Mouse (Mus musculus): ENCODE measurements around the gene Olfr1393. TPM values are rescaled to one million over a fixed set of nuclear protein-coding genes. Genes with fewer than 3 reads are reported as not detected.

The Olfr1393 gene
- not detected for total RNA-seq (2022)

DNA sequence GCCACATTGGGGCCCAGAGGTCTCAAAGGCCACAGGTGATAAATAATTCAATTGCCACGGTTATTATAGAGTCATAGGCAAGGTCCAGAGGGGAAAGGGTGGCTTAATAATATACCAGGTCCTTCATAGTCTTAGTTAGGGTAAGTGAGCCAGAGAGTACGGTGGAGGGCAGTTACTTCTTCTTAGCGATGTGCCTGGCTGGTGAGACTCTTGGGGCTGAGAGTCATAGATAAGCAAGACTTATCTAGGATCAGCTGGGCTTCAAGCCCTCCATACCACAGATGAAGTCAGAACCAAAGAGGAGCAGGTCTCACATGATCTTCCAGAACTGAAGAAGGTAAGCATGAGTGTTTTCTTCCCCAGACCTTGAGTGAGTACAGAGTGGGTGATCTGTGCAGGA is at the start of gene Olfr1393:
TSS of gene Olfr1393 (plus strand) at position 83 of the 400 bp plus-strand sequence.
- DNase-seq, result no peak

DNA sequence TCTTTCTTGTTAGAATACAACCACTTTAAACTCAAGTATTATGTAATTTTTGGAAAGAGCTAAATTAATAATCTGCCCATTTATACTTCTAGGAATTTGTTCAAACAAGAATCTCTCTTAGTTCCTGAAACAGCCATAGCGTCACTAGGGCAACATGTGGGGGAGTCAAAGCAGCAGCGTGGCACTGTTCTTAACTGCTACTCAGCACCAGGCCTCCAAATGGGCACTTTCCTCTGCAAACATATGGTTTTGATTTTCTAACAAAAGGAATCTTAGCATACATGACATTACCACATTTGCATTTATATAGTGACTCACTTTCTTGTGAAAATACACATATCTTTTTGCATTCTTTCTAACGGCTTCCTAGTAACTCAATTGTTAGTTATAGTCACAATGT is 45.3 kb upstream of the Olfr1393 start:
- DNase-seq, result no peak

DNA sequence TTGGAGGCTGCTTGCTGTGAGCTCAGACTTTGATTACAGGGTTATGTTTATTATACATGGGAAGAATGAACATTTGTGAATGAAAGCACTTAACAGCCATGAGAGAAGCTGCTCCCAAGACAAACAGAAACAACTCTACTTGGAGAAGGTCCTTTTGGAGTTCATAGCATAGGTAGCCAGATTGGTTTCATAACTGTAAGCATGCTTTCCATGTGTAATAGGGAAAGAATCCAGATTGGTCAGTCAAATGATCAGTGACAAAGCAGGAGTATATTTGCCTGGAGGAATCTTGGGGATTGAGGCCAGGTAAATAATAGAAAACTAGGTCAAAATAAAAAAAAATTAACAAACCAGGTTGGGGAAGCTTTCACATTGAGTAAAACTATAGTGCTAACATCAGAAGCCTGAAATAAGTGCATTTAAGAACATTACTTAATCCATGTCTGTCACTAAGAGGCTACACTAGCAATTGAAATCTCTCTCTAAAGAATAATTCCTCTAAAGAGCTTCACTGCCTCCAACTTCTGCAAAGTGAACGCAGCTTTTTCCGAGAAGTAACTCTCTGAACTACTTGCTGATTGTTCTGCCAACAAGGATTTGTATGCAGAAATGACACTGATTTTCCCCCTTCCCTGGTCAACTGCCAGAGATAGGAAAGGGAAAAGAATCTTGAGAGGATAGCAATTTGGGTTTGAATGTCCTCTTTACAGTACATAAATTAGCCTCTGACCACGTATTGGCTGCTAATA is 42.5 kb upstream of the Olfr1393 start:
- no peak for DNase-seq

DNA sequence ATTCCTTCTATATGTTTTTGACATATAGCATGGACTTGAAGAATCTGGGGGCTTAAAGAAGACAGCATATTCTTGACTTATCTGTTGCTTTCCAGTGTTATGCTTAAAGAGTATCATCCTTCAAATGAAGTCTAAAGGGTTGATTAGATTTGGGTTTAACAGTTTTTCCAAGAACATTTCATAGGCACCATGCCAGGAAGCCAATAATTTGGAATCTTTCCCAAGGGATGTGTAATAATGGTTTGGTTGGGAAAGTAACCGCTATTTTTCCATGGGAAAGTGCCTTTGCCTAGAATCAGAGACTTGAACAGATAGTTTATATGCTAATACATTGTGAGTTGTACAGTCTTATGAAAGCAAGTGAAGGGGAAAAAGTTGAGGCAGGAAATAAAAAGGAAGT is 41.2 kb upstream of the Olfr1393 start:
- DNase-seq, result no peak

GRCm38 (mm10) chr11:49237532-49237931 is 40.6 kb upstream of the Olfr1393 start:
- no peak for DNase-seq

GRCm38 (mm10) chr11:49240310-49240709 is 37.8 kb upstream of the Olfr1393 start:
- no peak for DNase-seq

- no peak for DNase-seq
Observed at GRCm38 (mm10) chr11:49240874-49241273, 37.2 kb upstream of the Olfr1393 start.

DNA sequence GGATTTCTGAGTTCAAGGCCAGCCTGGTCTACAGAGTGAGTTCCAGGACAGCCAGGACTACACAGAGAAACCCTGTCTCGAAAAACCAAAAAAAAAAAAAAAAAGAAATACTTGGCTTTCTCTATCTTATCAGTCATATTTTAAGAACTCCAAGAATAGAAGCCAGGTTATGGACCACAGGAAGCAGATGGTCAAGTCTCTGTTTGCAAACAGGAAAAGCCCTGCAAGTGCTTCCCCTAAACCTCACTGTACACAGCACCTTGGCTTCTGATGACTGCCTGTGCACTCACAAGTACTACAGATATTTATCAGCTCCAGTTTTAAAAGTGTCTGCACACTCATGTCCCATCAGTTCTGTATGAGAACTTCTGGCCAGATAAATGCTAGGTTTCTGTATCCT is 36.6 kb upstream of the Olfr1393 start:
- DNase-seq, result no peak

GRCm38 (mm10) chr11:49242944-49243626 is 35.0 kb upstream of the Olfr1393 start:
- no peak for DNase-seq

DNA sequence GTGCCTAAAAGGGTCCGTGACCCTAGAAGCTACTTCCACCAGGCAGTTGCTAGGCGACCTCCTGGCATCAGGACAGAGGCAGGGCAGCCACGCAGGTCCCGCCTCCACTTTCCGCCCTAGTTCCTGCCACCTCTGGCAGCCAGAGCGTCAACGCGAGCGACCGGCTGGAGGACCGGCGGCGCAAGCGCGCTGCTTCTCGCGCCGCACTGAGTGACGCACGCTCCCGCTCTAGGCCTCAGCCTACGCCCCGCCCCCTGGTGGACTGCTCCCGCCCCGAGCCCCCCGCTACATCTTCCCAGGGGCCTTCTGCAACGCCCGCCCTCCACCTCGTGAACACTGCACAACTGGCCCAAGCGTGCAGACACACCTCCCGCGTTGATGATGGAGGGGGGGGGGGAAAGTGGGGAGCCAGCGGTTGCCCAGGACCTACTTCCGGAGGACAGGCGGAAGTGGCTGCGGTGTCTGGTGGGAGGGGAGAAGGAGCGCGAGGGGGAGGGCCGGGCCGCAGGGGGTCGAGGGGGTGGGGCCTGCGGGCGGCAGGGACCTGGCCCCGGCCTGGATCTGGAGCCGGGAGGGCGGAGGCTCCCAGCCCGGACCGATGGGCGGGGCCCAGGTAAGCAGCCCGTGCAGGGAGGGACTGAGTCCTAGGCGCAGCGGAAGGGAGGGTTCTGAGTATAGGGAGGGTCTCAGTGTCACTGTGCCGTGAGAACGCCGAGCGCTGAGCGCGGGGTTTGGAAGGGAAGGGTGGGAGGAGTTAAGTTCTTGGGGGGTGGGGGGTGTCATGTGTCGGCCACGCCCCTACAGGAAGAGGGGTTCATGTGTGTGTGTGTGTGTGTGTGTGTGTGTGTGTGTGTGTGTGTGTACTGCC is 34.1 kb upstream of the Olfr1393 start, which contains the start of gene Mgat1:
TSS of gene Mgat1 (plus strand) at position 465 of the 868 bp plus-strand sequence.
- DNase-seq, result peak; percentile 93

- no peak for DNase-seq
Observed at GRCm38 (mm10) chr11:49244595-49244930, 33.5 kb upstream of the Olfr1393 start.

DNA sequence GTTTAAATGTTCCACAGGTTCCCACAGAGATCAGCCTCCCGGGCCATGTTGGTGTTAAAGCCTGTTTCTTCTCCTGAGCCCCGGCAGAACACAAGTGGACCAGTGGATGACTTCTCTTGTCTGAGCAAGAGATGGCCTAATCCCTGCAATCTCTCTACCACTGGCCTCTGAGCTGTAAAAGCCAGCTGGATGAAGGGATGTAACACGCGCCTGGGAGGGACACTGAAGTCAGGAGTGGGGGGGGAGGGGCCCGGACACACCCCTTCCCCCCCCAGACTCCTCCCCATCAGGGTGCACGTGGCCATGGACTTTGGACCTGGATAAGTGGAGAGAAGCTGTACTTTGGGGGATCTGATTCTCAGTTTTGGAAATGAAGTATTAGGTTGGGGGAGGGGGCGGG is 32.9 kb upstream of the Olfr1393 start:
- DNase-seq, result no peak

DNA sequence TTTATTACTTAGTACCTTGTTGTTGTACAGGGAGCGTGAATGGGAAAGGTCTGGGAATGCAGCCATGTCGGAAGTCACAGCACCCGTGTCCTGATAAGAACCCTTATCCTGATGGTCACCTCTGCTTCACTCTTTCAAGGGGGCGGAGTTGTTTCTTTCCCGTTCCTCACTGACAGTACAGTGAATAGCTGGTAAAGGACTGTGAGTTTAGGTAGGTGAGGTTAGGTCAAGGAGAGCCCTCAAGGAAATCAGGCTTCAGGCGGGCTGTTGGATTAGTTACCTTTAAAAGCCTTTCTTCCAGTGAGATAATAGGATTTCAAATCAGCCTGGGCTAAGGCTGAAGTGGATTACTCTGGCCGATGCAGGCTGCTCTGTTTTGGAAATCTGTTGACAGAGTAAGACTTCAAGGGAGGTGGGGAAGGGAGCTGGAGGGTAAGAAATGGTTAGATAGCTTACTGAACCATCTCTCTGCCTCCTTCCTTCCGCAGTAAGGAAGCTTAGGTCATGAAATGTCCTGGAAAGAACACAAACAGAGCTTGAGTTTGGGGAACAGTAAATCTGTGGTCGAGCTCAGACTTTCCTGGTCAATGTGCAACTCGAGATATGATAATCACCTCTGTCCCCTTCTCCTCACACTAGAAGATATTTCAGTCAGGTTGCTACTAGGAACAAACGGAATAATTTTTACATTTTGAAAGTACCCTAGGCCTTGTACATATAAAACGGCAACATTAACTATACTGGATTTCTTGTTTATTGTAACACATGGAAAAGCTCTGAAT is 32.3 kb upstream of the Olfr1393 start:
- DNase-seq, result no peak

- no peak for DNase-seq
Observed at GRCm38 (mm10) chr11:49246523-49246922, 31.6 kb upstream of the Olfr1393 start.

DNA sequence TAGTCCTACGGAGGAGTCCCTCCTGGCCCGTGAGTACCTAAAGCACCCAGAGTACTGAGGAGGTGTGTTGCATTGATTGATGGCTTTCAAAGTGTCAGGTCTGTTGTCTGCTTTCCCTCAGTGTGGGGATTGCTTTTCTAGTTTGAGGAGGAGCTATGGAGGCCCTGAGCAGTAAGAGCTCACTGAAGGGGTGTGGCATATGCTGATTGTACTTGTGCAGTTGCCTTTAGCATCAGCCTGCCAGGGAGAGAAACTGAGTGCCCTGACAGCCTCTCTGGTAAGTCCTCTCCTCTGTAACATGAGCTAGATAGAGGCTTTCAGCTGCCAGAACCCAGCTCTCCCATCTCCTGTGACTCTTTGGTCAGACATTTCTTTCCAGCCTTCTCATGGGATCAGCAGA is 30.8 kb upstream of the Olfr1393 start:
- no peak for DNase-seq

DNA sequence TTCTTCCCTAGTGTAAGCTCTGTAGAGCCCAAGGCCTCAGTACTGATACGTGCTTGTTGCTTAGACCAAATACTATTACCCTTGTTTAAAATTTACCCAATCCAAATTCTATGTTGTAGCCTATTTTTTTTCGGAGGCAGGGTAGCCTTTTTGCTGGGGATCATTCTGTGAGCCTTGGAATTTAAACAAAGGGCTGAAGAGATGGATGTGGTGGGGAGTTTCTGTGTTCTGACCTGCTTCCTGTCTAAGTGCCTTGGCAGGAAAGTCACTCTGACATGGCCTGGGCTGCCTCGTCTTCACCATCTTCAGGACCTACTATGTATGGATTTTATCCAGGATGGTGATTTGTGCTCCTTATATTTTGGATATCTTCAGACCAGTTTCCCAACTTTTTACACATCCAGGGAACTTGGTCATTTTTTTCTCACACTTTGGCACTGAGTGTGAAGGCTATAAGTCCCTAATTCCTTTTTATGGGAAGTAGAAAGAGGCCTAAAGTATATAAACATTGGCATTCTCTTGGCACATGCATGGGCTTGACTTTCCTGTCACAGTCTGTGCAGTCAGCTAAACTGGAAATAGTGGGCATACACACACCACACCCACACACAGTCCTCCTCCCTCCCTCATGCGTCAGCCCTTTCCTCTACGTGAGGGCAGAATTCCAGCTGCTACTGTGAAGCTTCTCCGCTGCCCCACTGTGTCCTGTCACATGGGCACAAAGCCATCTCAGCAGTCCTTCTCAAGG is 29.7 kb upstream of the Olfr1393 start:
- peak; percentile 68 for DNase-seq

- DNase-seq, result no peak
Observed at GRCm38 (mm10) chr11:49248974-49249700, 29.0 kb upstream of the Olfr1393 start.

GRCm38 (mm10) chr11:49249811-49250421 is 28.2 kb upstream of the Olfr1393 start:
- no peak for DNase-seq

DNA sequence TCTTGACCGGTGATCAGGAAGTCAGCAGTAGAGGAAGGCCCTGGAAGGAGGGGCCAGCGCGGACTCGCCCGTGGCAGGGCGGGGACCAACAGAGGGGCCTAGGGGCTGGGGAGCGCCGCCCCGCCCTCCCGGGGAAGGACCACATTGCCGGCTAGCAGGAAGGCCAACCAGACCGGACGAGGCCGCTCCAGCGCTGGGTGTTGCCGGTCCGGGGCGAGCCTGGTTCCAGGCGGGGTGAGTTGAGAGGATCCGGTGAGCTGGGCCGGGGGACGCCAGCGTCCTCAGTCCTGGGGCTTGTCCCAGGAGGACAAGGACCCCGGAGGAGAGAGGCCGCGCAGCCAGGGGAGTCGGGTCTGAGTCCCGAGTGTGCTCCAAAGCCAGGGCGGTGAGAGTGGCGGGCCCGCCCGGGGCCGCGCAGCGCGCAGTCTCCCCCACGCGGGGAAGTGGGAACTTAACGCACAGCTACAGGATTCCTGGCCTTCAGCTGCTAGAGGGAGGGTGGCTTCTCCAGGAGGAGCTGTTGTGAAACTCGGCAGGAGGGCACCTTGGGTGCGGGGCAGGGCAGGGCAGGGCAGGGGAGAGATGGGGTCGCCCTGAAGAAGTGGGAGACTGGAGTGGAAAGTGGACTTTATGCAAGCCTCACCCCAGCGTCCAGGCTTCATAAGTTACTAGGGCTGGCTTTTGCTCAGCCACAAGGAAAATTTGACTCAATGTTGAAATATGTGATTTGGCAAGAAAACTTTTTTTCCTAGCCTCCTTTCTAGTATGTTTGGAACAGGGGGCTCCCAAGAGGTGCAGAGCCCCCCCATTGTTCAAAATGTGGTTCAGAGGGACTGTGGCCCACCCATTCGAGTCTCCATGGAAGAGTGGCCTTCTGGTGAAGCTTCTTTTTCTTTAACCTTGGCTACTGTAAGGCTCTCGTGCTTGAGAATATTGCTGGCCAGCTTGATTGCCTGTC is 27.4 kb upstream of the Olfr1393 start:
- peak; percentile 90 for DNase-seq
